ENCODE assay signal across 22 mouse cellular contexts in the genomic region with DNA sequence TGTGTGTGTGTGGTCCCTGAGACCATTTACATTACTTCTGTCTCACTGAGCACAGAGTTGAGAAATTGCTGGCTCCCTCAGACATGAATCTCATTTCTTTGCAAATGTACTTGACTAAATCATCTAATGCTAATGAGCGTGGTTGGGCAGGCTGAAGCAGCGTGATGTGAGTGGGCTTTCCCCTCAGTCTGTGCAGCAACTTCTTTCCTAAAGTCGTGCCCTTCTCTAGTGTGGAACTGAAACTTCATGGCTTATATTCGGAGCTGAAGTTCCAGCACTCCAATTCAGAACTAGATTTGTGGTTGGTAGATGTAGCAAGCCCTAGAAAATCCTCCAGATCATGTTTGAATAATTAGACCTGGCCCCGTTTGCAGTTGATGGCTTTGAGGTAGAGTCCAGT. TPM values are rescaled to one million over a fixed set of nuclear protein-coding genes. Genes with fewer than 3 reads are reported as not detected.
A peak's percentile ranks its signal among the peaks of the same experiment; 100 is the strongest.
DNase-seq lines count a peak whose midpoint lies in the region; ATAC-seq and TF ChIP-seq lines count a peak whose summit lies in the region.
"Had no signal": no experiment of that assay in that cellular context is flagged by ENCODE, and none has a peak within 500 bp of the region (broad histone marks: within the 10 kb centered on the region; RNA-seq: fewer than 3 reads in every experiment).

No protein-coding gene starts in this region.

- peak overlapping the region; percentile 48 for H3K4me2 ChIP-seq in CH12.LX (ENCODE audit: insufficient read depth, low read depth, poor library complexity, severe bottlenecking)

- no peak; the same call in 1 of the 2 replicates for TF ChIP-seq RAD21 in CH12.LX (IDR thresholded peaks at IDR 0.05; ENCODE audit: low read depth, low read length)

- TF ChIP-seq CTCF in CH12.LX (conservative IDR thresholded peaks at IDR 0.05 in 1 of 2, IDR thresholded peaks at IDR 0.05 in 1 of 2; ENCODE audit: low read depth in 2 of 2, low read length in 2 of 2), result no peak

- no peaks in the 10 kb centered on the region for H3K79me2 ChIP-seq in CH12.LX (replicated peaks; ENCODE audit: control insufficient read depth, extremely low read depth, insufficient read depth, poor library complexity, severe bottlenecking)

- in situ Hi-C loops in CH12.LX (cut with MboI; ENCODE audit: low pct_ligation_motif_present, low pct_unique_long_range_greater_than_20kb, low sequenced_read_pairs), result no loop called here

- H3K4me3 ChIP-seq in CH12.LX (replicated peaks in 1 of 3; ENCODE audit: low read depth in 2 of 3, low read length in 2 of 3, poor library complexity in 1 of 3), result no peak overlapping the region

- no peaks in the 10 kb centered on the region for H3K36me3 ChIP-seq in CH12.LX (replicated peaks in 1 of 2; ENCODE audit: control insufficient read depth in 1 of 2, insufficient read depth in 1 of 2, low read length in 1 of 2)
- H3K36me3 ChIP-seq: G1E had no signal

- H3K9ac ChIP-seq in CH12.LX (ENCODE audit: insufficient read depth, low read depth), result no peak overlapping the region

- no peaks in the 10 kb centered on the region for H3K9me3 ChIP-seq in CH12.LX (replicated peaks; ENCODE audit: low read length)
- H3K9me3 ChIP-seq: G1E had no signal

- DNase-seq in frontal cortex, postnatal 14 days (ENCODE audit: low spot score in 2 of 2), result no peak
- DNase-seq in CH12.LX (ENCODE audit: extremely low read depth), result peak; percentile 86
- peak; percentile 21 for DNase-seq in brain, adult 2 months (ENCODE audit: low read depth, low spot score)
- DNase-seq in heart, postnatal 25 days (ENCODE audit: low spot score), result no peak
- no peak for DNase-seq in gastrocnemius, postnatal 25 days
- DNase-seq: adrenal gland, adult 2 months; adrenal gland, adult 8-10 months; adrenal gland, postnatal 10 days; adrenal gland, postnatal 14 days; adrenal gland, postnatal 25 days; adrenal gland, postnatal 36 days; B cell, adult 2 months; cerebellum, adult 11 months; cerebellum, adult 11-12 months; cerebellum, adult 18-20 months; cerebellum, adult 2 months; cerebellum, adult 8-10 months had no signal

- intact Hi-C loops in heart, postnatal 25 days (cut with DNase I), result no loop called here

- H3K27me3 ChIP-seq in CH12.LX (replicated peaks), result no peaks in the 10 kb centered on the region
- H3K27me3 ChIP-seq: Patski had no signal

- TF ChIP-seq EP300 in CH12.LX (IDR thresholded peaks at IDR 0.05; ENCODE audit: low read length), result peak; percentile 94

- H3K27ac ChIP-seq in CH12.LX (ENCODE audit: insufficient read depth, low read depth), result peak overlapping the region; percentile 88

- ATAC-seq in frontal cortex, adult (ENCODE audit: low TSS enrichment), result peak; percentile 80
- ATAC-seq: activated CD4-positive, CD25-positive, alpha-beta regulatory T cell, adult 4 months; CD4-positive, CD25-positive, alpha-beta regulatory T cell, adult 4 months; Patski had no signal

- no peak for TF ChIP-seq POLR2A in CH12.LX (IDR thresholded peaks at IDR 0.05; ENCODE audit: low read depth, low read length)

- H3K4me1 ChIP-seq in CH12.LX (ENCODE audit: control insufficient read depth in 1 of 2, insufficient read depth in 2 of 2), result peaks cover 16 to 29% of the 10 kb centered on the region in 2 experiments

- dilution Hi-C loops in CH12.LX (cut with MboI; ENCODE audit: extremely low pct_ligation_motif_present, extremely low pct_unique_long_range_greater_than_20kb, low sequenced_read_pairs), result no loop called here

TF ChIP-seq in CH12.LX, 34 proteins besides CTCF, POLR2A, EP300 and RAD21:
- TF ChIP-seq MXI1 (IDR thresholded peaks at IDR 0.05; ENCODE audit: low read depth, low read length) (no peak), SIN3A (IDR thresholded peaks at IDR 0.05; ENCODE audit: low read length) (no peak), MYC (IDR thresholded peaks at IDR 0.05; ENCODE audit: low read depth, low read length) (peak; percentile 20; the same call in 1 of the 2 replicates), CHD2 (IDR thresholded peaks at IDR 0.05; ENCODE audit: low read length) (no peak; the same call in 1 of the 2 replicates), ETS1 (conservative IDR thresholded peaks at IDR 0.05; ENCODE audit: low read depth, low read length) (peak; percentile 62; the same call in 1 of the 2 replicates), JUN (IDR thresholded peaks at IDR 0.05; ENCODE audit: insufficient read depth, low read depth, low read length) (peak; percentile 9; the same call in 1 of the 2 replicates), BHLHE40 (IDR thresholded peaks at IDR 0.05; ENCODE audit: low read depth, low read length) (peak; percentile 85), TCF12 (IDR thresholded peaks at IDR 0.05; ENCODE audit: low read depth, low read length) (peak; percentile 40; the same call in 1 of the 2 replicates), MEF2A (IDR thresholded peaks at IDR 0.05; ENCODE audit: borderline replicate concordance, low read depth, low read length) (peak; percentile 66), IRF4 (IDR thresholded peaks at IDR 0.05; ENCODE audit: low read depth, low read length) (peak; percentile 97)

RNA-seq across cellular contexts. Expression of a gene that starts 46.4 kb away (rescaled TPM):
- total RNA-seq in CH12.LX (2012; rRNA removed) (173 and 208 TPM in 2 replicates), CH12.LX (2014; rRNA removed) (248 and 266 TPM in 2 replicates)
- 257 and 268 TPM in 2 replicates for polyA plus RNA-seq in CH12.LX (2012; ENCODE audit: insufficient read length, low read depth)
- 10 to 100 TPM; 39.9 to 44.1 TPM for total RNA-seq in heart, postnatal 25 days (2021)
- total RNA-seq in gastrocnemius, postnatal 25 days (2021), result 10 to 100 TPM; 25.2 to 31.5 TPM

Comparison
In these comparisons a context has a peak if more than half of its experiments do, and no peak if none do; other contexts are left out.
1. DNase-seq: peak in CH12.LX (single experiment) and brain, adult 2 months (single experiment); none in frontal cortex, postnatal 14 days (0 of 2), heart, postnatal 25 days (single experiment) and gastrocnemius, postnatal 25 days (single experiment).